Mouse (Mus musculus) kidney, postnatal 0 days (tissue): ENCODE measurements around the gene Zxdb. TPM values are rescaled to one million over a fixed set of nuclear protein-coding genes. Genes with fewer than 3 reads are reported as not detected.

ENCODE experiments used
- ATAC-seq: fragments of 200-750 bp; cut with Nextera tagmentation; replicated peaks from 2 replicates; pipeline ENCODE4 v1.8.0; 2017; ENCODE audit warnings: low read depth, moderate number of reproducible peaks, moderate TSS enrichment, moderate library complexity; ENCODE audit not compliant: low FRiP score
- DNase-seq: peaks from one replicate; pipeline ENCODE4 v3.0.0-alpha.2; 2016; ENCODE audit warnings: low spot score
- H3K27ac ChIP-seq: fragments of 300-500 bp; sonication (generic); 2 replicates; pipeline ENCODE4 v1.5.1; 2014; ENCODE audit warnings: mild to moderate bottlenecking
- H3K27me3 ChIP-seq: fragments of 300-500 bp; sonication (generic); 2 replicates; pipeline ENCODE4 v1.6.1; 2014; ENCODE audit warnings: low read length, mixed read lengths; ENCODE audit not compliant: insufficient read depth
- H3K36me3 ChIP-seq: fragments of 300-500 bp; sonication (generic); 2 replicates; pipeline ENCODE4 v1.6.1; 2014; ENCODE audit warnings: low read length, mixed read lengths; ENCODE audit not compliant: insufficient read depth
- H3K4me1 ChIP-seq: fragments of 300-500 bp; sonication (generic); replicated peaks from 2 replicates; pipeline ENCODE4 v1.6.1; 2014; ENCODE audit warnings: antibody characterized with exemption, low read length, mixed read lengths; ENCODE audit not compliant: insufficient read depth
- H3K4me2 ChIP-seq: fragments of 300-500 bp; sonication (generic); 2 replicates; pipeline ENCODE4 v1.6.1; 2014; ENCODE audit warnings: mild to moderate bottlenecking, low read length, moderate library complexity, mixed read lengths
- H3K4me3 ChIP-seq: fragments of 300-500 bp; sonication (generic); replicated peaks from 2 replicates; pipeline ENCODE4 v1.5.1; 2014; ENCODE audit warnings: low read depth, low read length
- H3K9ac ChIP-seq: fragments of 300-500 bp; sonication (generic); 2 replicates; pipeline ENCODE4 v1.6.1; 2014; ENCODE audit warnings: low read depth, low read length
- H3K9me3 ChIP-seq: fragments of 300-500 bp; sonication (generic); replicated peaks from 2 replicates; pipeline ENCODE4 v1.6.1; 2016; ENCODE audit warnings: low read length, inconsistent platforms, mixed read lengths
- CTCF ChIP-seq: IDR thresholded peaks from 2 replicates; pipeline ENCODE4 v1.5.1; 2016; ENCODE audit warnings: antibody characterized with exemption, low read depth, mild to moderate bottlenecking, moderate library complexity
- WGBS: fragments of 180-500 bp; shearing (Covaris S2); extraction: QIAGEN DNeasy Blood & Tissue Kit; methylation state at CpG from one replicate; pipeline ENCODE4 v1.1.7; 2014; 5-methylcytosine and 5-hydroxymethylcytosine counted together
- polyA plus RNA-seq: library from polyadenylated mRNA; unstranded; fragments of >200 nt; fragmentation: Nextera tagmentation; extraction: Ambion mirVana; gene quantifications from 2 replicates; pipeline ENCODE4 v1.2.1, GENCODE M21; 2015

The Zxdb gene
- polyA plus RNA-seq, 1 experiment from 2014 or later: 2.1 TPM

DNA sequence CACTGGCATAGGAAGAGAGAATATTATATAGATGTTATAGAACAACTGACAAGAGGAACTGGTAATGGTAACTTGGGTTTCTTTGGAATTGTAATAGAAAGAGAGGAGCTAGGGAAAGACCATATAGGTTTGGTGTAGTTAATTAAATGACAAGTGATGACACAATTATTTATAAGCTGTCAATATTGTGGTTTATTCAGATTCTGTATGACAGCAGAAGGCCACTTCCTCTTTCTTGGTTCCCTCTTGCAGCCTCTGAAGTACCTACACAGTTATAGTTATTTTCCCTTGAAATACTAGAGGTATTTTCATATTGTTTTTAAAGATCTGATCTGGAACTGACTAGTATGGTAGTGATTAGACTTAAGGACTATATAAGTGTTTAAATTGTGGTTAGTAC lies 7.2 kb downstream of the Zxdb start:
- Histone ChIP-seq H3K4me2 (no peak overlapping the region), H3K4me3 (no peak overlapping the region), H3K4me1 (no peaks in the 10 kb centered on the region), H3K27ac (no peak overlapping the region), H3K9ac (no peak overlapping the region), H3K9me3 (no peaks in the 10 kb centered on the region), H3K27me3 (no peaks in the 10 kb centered on the region), H3K36me3 (no peaks in the 10 kb centered on the region)
- DNase-seq (no peak), ATAC-seq (no peak)
- TF ChIP-seq CTCF: no peak

DNA sequence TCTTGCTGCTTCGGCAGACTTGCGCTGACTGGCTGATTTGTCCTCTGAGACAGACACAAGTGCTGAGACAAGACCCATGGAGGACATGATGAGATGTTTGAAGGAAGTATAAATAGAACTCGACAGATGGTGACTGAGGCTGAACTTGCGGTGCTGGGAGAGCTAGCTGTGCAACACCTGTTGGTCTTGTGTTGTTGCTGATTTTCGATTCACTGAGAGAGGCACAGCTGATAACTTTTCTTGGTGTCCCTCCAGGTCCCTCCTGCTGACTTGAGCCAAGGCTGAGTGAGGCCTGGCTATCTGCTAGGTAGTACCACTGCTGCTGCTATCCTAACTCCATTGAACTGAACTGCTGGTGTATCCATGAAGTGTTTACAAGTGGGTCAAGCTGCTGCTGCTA lies 29.4 kb downstream of the Zxdb start:
- DNase-seq: no peak
- Histone ChIP-seq H3K4me1 (no peaks in the 10 kb centered on the region), H3K27ac (no peak overlapping the region), H3K4me3 (no peak overlapping the region), H3K4me2 (no peak overlapping the region), H3K36me3 (no peaks in the 10 kb centered on the region), H3K9ac (no peak overlapping the region), H3K27me3 (no peaks in the 10 kb centered on the region), H3K9me3 (no peaks in the 10 kb centered on the region)
- no peak for ATAC-seq
- 88% methylated on average over 5 of the region's 5 CpGs for WGBS
- no peak for TF ChIP-seq CTCF

GRCm38 (mm10) chrX:94759959-94760358 lies 35.6 kb downstream of the Zxdb start:
- no peak for ATAC-seq
- no peaks in the 10 kb centered on the region for H3K9me3 ChIP-seq
- 24% methylated on average over 1 of the region's 1 CpGs for WGBS
- no peak overlapping the region for H3K9ac ChIP-seq
- H3K4me1 ChIP-seq: no peaks in the 10 kb centered on the region
- no peak for DNase-seq
- no peaks in the 10 kb centered on the region for H3K27me3 ChIP-seq
- H3K4me3 ChIP-seq: no peak overlapping the region
- H3K36me3 ChIP-seq: no peaks in the 10 kb centered on the region
- H3K27ac ChIP-seq: no peak overlapping the region
- no peak overlapping the region for H3K4me2 ChIP-seq
- TF ChIP-seq CTCF: no peak

GRCm38 (mm10) chrX:94773876-94774275 lies 49.5 kb downstream of the Zxdb start:
- Histone ChIP-seq H3K4me3 (no peak overlapping the region), H3K27me3 (no peaks in the 10 kb centered on the region), H3K9ac (no peak overlapping the region), H3K36me3 (no peaks in the 10 kb centered on the region), H3K4me1 (no peaks in the 10 kb centered on the region), H3K27ac (no peak overlapping the region), H3K9me3 (no peaks in the 10 kb centered on the region), H3K4me2 (no peak overlapping the region)
- WGBS: 96% methylated on average over 34 of the region's 34 CpGs
- ATAC-seq (no peak), DNase-seq (no peak)
- TF ChIP-seq CTCF: no peak

Other genes with a start within 250 kb of the Zxdb start
- 364 and 400 TPM in 2 replicates for gene Maged1, start 182.4 kb upstream of the Zxdb start, polyA plus RNA-seq
- 3.8 and 4.8 TPM in 2 replicates for gene Gspt2, start 88.5 kb upstream of the Zxdb start, polyA plus RNA-seq